Mouse (Mus musculus) layer of hippocampus, postnatal 36 days (tissue): Measurements from ENCODE around the gene Ccdc184. TPM values are rescaled to one million over a fixed set of nuclear protein-coding genes. Genes with fewer than 3 reads are reported as not detected.

Source experiments
- total RNA-seq, 2 experiments: library from RNA; stranded (reverse); gene quantifications; 2 replicates each; pipeline ENCODE4 v1.2.3; 2021

Ccdc184 gene
- total RNA-seq, 2 experiments from 2014 or later, result 11.1 to 11.6 TPM

Other genes with a start within 250 kb of the Ccdc184 start
- 10 to 100 TPM; 29.1 to 30.4 TPM for gene Tmem106c, start 203.0 kb upstream of the Ccdc184 start, total RNA-seq
- gene Col2a1, start 162.5 kb upstream of the Ccdc184 start, total RNA-seq, result under 1 TPM; 0.47 to 0.48 TPM
- 100 to 1,000 TPM; 305 to 384 TPM for gene Pfkm, start 74.6 kb upstream of the Ccdc184 start, total RNA-seq
- 10 to 100 TPM; 12.3 to 14.2 TPM for gene Senp1, start 73.4 kb upstream of the Ccdc184 start, total RNA-seq
- gene Asb8, start 1.5 kb upstream of the Ccdc184 start, total RNA-seq, result 10 to 100 TPM; 46.6 to 52.1 TPM
- gene Olfr288, start 28.4 kb downstream of the Ccdc184 start, total RNA-seq, result under 1 TPM; 0.18 to 0.40 TPM
- not detected for gene Gm44579, start 53.8 kb downstream of the Ccdc184 start, total RNA-seq
- gene Olfr287, start 53.9 kb downstream of the Ccdc184 start, total RNA-seq, result 1 to 10 TPM; 3.9 to 4.2 TPM
- gene Olfr286, start 67.3 kb downstream of the Ccdc184 start, total RNA-seq, result not detected
- not detected for gene H1fnt, start 90.1 kb downstream of the Ccdc184 start, total RNA-seq
- gene Zfp641, start 129.0 kb downstream of the Ccdc184 start, total RNA-seq, result 1 to 10 TPM; 6.1 to 6.3 TPM
- not detected for gene Olfr285, start 150.2 kb downstream of the Ccdc184 start, total RNA-seq
- gene Olfr284, start 173.8 kb downstream of the Ccdc184 start, total RNA-seq, result not detected
- not detected for gene Olfr283, start 213.8 kb downstream of the Ccdc184 start, total RNA-seq